Mouse (Mus musculus): ENCODE data around the gene Glrp1.

- TF ChIP-seq CTCF (conservative IDR thresholded peaks at IDR 0.05; ENCODE audit: low read length) (no peak), NANOG (IDR thresholded peaks at IDR 0.05; ENCODE audit: borderline replicate concordance, low read length) (no peak)
These were observed 7.0 kb downstream of the Glrp1 start for GRCm38 (mm10) chr1:88502822-88503221.
